Mouse (Mus musculus): Measurements from ENCODE around the gene Slc35e3. TPM values are rescaled to one million over a fixed set of nuclear protein-coding genes. Genes with fewer than 3 reads are reported as not detected.
"Not testable (repeated sequence)": the region's sequence is repeated elsewhere in the genome, so short reads cannot be mapped to it uniquely, and the experiment has no call there.

Slc35e3 gene
- polyA plus RNA-seq, 1 experiment from 2014 or later, result 11.7 TPM

DNA sequence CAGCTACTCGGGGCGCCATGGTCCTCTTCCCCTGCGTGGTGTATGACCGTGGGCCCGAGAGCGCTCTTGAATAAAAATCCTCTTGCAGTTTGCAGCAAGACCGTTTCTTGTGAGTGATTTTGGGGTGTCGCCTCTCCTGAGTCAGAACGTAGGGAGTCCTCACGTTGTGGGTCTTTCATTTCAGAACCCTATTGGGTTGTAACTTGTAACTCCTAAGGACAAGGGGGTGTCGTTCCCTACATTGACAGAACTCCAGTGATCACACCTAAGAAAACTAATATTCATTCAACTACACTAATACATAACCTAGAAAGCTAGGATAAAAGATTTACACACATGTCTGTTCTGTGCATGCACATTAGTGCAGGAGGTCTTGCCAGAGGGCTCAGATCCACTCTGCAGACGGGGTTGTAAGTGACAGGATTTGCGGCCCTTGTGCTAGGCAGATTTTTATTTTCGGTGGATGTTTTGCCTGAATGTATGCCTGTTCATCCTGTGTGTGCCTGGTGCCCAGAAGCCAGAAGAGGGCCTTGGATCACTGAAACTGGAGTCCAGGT lies 3.7 kb upstream of the Slc35e3 start:
- Histone ChIP-seq H3K27ac (no peak overlapping the region), H3K27me3 (replicated peaks) (no peaks in the 10 kb centered on the region), H3K9me3 (no peaks in the 10 kb centered on the region), H3K9ac (no peak overlapping the region), H3K4me2 (replicated peaks) (no peak overlapping the region), H3K36me3 (peaks cover 31% of the 10 kb centered on the region), H3K4me3 (replicated peaks) (no peak overlapping the region), H3K4me1 (replicated peaks) (0 out of 2 replicates have a peak, but pooled peaks cover 7% of the 10 kb centered on the region)
- 95% methylated on average over 14 of the region's 14 CpGs for WGBS
- no peak for ATAC-seq

DNA sequence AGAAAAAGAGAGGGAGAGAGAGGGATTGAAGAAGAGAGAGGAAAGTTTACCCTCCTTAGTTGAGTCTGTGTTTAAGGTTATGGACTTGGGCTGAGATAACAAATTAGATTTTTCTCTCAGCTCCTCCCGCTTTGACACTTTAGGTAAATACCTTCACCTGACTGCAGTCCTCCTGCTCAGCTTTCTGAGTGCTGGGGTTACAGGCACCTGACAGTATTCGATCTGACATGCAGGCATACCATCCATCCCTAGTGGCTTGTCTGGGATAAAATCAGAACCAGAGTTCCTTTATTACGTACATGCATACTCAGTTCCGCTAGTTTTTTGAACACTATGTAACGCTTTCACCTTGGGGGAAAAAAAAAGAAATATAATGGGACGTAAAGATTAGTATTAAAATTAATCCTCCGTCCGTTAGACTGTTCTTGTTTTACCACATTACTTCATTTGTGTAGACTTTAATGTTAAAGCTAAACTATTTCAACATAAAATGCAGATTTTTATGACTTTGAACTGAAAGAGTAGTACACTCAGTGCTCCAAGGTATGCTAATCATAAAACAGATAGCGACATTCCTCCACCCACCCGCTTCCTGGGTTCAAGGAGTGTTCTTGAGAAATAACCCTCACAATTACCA lies 3.0 kb upstream of the Slc35e3 start:
- Histone ChIP-seq H3K9ac (no peak overlapping the region), H3K36me3 (peaks cover 28% of the 10 kb centered on the region), H3K4me2 (replicated peaks) (no peak overlapping the region), H3K4me1 (replicated peaks) (0 out of 2 replicates have a peak, but pooled peaks cover 7% of the 10 kb centered on the region), H3K4me3 (replicated peaks) (no peak overlapping the region), H3K9me3 (no peaks in the 10 kb centered on the region), H3K27ac (no peak overlapping the region), H3K27me3 (replicated peaks) (no peaks in the 10 kb centered on the region)
- no peak for ATAC-seq
- WGBS, result 96% methylated on average over 10 of the region's 10 CpGs

DNA sequence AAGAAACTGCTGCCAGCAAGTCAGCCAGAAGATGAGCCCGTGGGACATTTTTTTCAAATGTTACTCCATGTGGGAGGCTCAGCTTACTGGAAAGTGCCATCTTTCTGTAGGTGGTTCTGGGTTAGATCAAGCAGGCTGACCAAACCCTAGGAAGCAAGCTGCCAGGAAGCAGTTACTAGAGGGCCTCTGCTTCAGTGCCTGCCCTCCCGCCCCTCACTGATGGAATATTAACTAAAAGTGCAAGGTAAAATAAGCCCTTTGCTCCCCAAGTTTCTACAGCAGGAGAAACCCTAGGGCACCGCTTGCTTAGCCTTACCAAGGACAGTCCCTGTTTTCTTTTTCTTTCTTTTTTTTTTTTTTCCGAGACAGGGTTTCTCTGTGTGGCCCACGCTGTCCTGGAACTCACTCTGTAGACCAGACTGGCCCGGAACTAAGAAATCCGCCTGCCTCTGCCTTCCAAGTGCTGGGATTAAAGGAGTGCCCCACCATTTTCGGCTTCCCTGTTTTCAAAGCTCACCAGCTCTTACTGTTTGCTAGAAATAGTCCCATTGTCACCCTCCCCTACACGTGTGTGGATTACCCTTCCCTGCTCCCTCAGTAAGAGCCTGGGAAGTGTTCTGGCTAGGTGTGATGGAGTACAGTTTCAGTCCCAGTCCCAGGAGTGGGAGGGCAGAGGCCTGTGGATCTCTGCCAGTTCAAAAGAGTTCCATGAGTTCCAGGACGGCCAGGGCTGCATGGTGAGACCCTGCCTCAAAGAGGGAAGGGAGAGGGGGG lies 2.3 kb upstream of the Slc35e3 start:
- Histone ChIP-seq H3K4me1 (replicated peaks) (0 out of 2 replicates have a peak, but pooled peaks cover 7% of the 10 kb centered on the region), H3K27ac (no peak overlapping the region), H3K4me2 (replicated peaks) (no peak overlapping the region), H3K9me3 (no peaks in the 10 kb centered on the region), H3K27me3 (replicated peaks) (no peaks in the 10 kb centered on the region), H3K9ac (no peak overlapping the region), H3K36me3 (peaks cover 28% of the 10 kb centered on the region), H3K4me3 (replicated peaks) (no peak overlapping the region)
- ATAC-seq, result no peak
- WGBS, result 89% methylated on average over 10 of the region's 10 CpGs

DNA sequence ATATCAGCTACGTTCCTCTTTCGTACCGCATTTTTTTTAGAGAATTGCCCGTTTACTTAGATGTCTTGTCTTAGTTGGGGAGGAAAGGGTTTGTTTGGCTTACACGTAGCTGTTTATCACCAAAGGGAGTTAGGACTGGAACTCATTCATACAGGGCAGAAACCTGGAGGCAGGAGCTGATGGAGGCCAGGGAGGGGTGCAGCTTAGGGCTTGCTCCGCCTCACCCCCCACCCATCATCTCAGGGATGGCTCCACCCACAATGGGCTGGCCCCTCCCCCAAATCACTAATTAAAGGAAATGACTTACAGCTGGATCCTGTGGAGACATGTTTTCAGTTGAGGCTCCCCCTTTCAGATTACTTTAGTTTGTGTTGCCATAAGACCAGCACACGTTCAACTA lies 1.5 kb upstream of the Slc35e3 start:
- no peaks in the 10 kb centered on the region for H3K27me3 ChIP-seq (replicated peaks)
- 85% methylated on average over 7 of the region's 7 CpGs for WGBS
- no peak for ATAC-seq
- H3K9me3 ChIP-seq, result no peaks in the 10 kb centered on the region
- no peak overlapping the region for H3K4me3 ChIP-seq (replicated peaks)
- no peak overlapping the region for H3K27ac ChIP-seq
- no peak overlapping the region for H3K4me2 ChIP-seq (replicated peaks)
- H3K4me1 ChIP-seq (replicated peaks), result 0 out of 2 replicates have a peak, but pooled peaks cover 7% of the 10 kb centered on the region
- peaks cover 28% of the 10 kb centered on the region for H3K36me3 ChIP-seq
- no peak overlapping the region for H3K9ac ChIP-seq

DNA sequence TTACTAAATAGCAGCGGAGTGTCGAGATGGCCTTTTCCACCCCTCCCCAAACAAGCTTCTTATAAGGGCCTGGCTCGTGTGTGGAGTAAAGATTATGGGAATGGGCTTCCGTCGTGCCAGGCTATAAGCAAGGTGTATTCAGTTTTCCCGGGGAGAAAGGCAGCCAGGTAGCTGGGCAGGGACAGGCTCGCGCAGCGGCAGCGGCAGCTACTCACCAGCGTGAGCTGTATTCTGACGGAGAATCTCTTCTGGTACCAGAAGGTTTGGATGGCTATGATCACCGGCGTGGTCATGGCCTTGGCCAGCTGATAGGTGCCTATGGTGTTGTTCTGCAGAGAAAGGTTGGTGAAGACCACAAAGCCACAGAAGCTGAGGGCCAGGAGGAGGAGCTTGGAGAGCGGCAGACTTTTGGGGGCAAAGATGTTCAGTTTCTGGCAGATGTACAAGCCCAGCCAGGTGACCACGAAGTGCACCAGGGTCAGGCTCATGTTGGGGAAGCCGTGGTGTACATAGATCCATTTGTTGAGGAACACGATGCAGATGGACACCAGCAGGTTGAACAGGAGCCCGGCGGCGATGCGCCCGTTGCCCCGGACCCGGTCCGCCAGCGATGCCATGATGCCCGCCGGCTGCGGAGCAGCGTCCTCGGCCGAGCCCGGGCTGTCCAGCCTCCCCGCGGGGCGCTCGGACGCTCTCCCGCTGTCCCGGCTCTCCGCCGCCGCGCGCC lies 432 bp downstream of the Slc35e3 start:
- H3K27ac ChIP-seq, result not testable (repeated sequence)
- Histone ChIP-seq H3K4me2 (replicated peaks) (peak overlapping the region; percentile 87), H3K36me3 (peaks cover 13% of the 10 kb centered on the region)

DNA sequence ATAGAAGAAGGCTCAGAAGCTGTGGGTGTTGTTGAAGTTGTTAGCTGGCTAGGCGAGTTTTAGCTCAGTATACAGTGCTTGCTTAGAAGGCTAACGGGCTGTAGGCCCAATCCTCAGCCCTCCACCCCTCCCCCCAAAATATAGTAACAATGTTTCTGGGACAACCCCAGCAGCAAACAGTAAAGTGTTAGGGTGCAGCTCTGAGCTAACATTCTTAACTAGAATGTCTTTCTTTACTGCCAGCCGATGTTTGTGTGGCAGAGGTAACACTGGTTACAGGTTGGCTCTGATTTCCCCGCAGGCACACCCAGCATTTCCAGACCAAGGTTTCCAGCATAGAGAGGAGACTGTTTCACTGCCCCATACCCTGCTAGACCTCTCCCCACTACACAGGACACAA lies 2.2 kb downstream of the Slc35e3 start:
- Histone ChIP-seq H3K27ac (no peak overlapping the region), H3K4me2 (replicated peaks) (no peak overlapping the region), H3K4me3 (replicated peaks) (no peak overlapping the region), H3K9me3 (no peaks in the 10 kb centered on the region), H3K9ac (no peak overlapping the region), H3K36me3 (peaks cover 4% of the 10 kb centered on the region), H3K4me1 (replicated peaks) (0 out of 2 replicates have a peak, but pooled peaks cover 7% of the 10 kb centered on the region), H3K27me3 (replicated peaks) (no peaks in the 10 kb centered on the region)
- 76% methylated on average over 4 of the region's 4 CpGs for WGBS
- ATAC-seq, result no peak

More for the DNA sequence above, 432 bp downstream of the Slc35e3 start:
- peak overlapping the region; percentile 51 for H3K4me3 ChIP-seq (replicated peaks)
- H3K9me3 ChIP-seq; H3K4me1 ChIP-seq (replicated peaks); H3K27me3 ChIP-seq (replicated peaks): not testable (repeated sequence)
- 1% methylated on average over 14 of the region's 46 CpGs for WGBS
- peak; percentile 34 for ATAC-seq
- peak overlapping the region; percentile 58 for H3K9ac ChIP-seq

DNA sequence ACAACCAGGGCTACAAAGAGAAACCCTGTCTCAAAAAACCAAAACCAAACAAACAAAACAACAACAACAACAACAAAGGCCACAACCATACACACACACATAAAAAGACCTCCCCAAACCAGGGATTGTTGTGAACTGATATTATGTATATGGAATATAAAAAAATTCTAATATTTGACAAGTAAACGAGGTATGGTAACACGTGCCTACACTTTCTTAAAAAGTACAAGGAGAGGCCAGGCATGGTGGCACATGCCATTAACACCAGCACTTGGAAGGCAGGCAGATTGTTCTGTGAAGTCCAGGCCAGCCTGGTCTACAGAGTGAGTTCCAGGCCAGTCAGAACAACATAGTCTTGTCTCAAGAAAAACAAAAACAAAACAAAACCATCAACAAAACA lies 3.0 kb downstream of the Slc35e3 start:
- Histone ChIP-seq H3K36me3 (peaks cover 3% of the 10 kb centered on the region; the same call in 1 of the 2 replicates), H3K9me3 (no peaks in the 10 kb centered on the region), H3K27ac (no peak overlapping the region), H3K27me3 (replicated peaks) (no peaks in the 10 kb centered on the region), H3K4me1 (replicated peaks) (0 out of 2 replicates have a peak, but pooled peaks cover 7% of the 10 kb centered on the region), H3K4me2 (replicated peaks) (no peak overlapping the region), H3K4me3 (replicated peaks) (no peak overlapping the region), H3K9ac (no peak overlapping the region)
- 86% methylated on average over 2 of the region's 2 CpGs for WGBS
- no peak for ATAC-seq

DNA sequence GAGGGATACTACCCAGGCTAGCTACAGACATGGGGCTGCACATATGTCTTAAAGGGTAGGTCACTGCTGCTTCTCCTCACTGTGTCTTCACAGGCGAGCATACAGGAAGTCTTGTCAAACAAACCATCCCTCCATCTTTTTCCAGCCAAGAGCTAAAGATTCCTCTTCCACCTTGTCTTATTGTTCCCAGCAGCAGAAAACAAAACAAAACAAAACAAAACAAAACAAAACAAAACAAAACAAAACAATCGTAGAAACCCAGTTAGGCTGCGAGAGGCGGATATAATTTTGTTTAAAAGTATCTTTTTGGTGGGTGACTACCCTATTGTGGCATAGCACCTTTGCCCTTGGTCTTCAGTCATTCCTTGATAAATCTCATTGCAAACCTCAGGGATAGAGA lies 3.5 kb downstream of the Slc35e3 start:
- Histone ChIP-seq H3K9ac (no peak overlapping the region), H3K4me3 (replicated peaks) (no peak overlapping the region), H3K27me3 (replicated peaks) (no peaks in the 10 kb centered on the region), H3K9me3 (no peaks in the 10 kb centered on the region), H3K4me1 (replicated peaks) (0 out of 2 replicates have a peak, but pooled peaks cover 7% of the 10 kb centered on the region), H3K36me3 (peaks cover 5% of the 10 kb centered on the region; the same call in 1 of the 2 replicates), H3K4me2 (replicated peaks) (no peak overlapping the region), H3K27ac (no peak overlapping the region)
- 84% methylated on average over 4 of the region's 4 CpGs for WGBS
- no peak for ATAC-seq

DNA sequence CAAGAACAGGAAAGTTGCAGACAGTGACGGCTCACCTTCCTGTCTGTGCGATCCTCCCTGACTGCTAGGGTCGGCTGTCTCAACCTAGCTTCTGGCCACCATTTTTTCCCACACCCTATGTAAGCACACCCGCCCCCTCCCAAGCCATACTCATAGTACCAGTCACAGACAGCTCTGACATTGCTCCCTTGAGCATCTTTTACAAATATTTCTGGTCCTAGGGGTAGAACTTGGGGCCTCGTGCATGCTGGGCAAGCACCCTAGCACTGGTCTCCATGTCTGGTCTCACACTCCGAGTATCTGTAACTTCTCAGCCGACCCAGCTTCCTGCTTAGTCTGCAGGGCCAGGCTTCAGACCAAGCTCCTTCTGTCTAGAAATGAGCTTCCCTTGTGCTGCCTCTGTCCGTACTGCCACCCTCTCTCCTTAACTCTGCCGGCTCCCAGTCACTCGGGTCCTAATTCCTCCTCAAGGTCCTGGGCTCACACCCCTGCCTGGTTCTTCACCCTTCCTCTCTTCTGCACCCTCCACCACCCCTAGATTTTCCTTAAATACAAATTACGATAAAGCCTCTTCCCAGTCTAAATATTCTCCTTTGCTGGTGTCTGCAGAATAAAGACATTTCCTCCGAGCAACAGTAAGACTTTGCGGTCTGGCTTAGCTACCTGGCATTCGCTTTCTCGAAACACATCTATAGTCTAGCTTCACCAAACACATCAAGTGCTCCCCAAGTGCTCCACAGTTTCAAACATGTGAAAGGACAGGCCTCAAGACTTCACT lies 4.3 kb downstream of the Slc35e3 start:
- Histone ChIP-seq H3K9me3 (no peaks in the 10 kb centered on the region), H3K36me3 (peaks cover 5% of the 10 kb centered on the region; the same call in 1 of the 2 replicates), H3K27me3 (replicated peaks) (no peaks in the 10 kb centered on the region), H3K9ac (no peak overlapping the region), H3K4me2 (replicated peaks) (no peak overlapping the region), H3K4me3 (replicated peaks) (no peak overlapping the region), H3K27ac (no peak overlapping the region), H3K4me1 (replicated peaks) (0 out of 2 replicates have a peak, but pooled peaks cover 7% of the 10 kb centered on the region)
- no peak for ATAC-seq
- WGBS, result 79% methylated on average over 15 of the region's 15 CpGs

DNA sequence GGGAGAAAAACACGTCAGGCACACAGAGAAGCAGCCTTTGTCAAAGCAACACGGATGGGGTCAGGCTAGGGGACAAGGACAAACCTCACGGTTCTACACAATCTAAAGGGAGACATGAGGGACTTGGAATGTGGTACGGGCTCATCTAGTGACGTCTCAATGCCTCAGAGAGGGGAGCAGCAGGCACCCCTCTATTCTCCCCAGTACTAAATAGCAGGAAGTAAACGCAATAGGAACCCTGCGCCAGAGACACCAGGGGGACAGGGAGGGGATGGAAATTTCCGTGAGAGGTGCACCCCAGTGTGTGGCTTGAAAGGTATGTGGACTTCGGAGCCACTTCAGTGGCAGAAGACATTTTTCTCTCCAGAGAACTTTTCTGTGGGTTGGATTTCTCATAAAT lies 5.2 kb downstream of the Slc35e3 start:
- no peak overlapping the region for H3K4me3 ChIP-seq (replicated peaks)
- no peak for ATAC-seq
- peaks cover 7% of the 10 kb centered on the region; the same call in 1 of the 2 replicates for H3K36me3 ChIP-seq
- WGBS, result 85% methylated on average over 9 of the region's 9 CpGs
- no peak overlapping the region for H3K9ac ChIP-seq
- H3K27ac ChIP-seq, result no peak overlapping the region
- H3K27me3 ChIP-seq (replicated peaks), result no peaks in the 10 kb centered on the region
- H3K4me1 ChIP-seq (replicated peaks), result 0 out of 2 replicates have a peak, but pooled peaks cover 7% of the 10 kb centered on the region
- H3K9me3 ChIP-seq, result no peaks in the 10 kb centered on the region
- H3K4me2 ChIP-seq (replicated peaks), result no peak overlapping the region

DNA sequence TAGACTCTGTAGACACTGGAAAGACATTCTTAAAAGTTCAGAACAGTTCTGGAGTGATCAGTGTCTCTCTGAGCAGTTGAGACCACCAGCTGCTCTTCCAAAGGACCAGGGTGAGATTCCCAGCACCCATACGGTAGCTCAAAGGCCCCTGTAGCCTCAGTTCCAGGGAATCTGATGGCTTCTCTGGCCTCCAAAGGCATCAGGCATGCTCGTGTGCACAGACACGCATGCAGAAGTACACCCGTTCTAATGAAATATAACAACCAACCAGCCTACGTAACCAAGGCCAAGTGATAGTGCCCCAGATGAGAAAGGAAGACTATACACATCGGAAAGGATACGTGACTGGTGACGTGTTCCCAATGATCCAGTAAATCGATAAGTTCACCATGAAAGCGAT lies 6.0 kb downstream of the Slc35e3 start:
- 0 out of 2 replicates have a peak, but pooled peaks cover 4% of the 10 kb centered on the region for H3K4me1 ChIP-seq (replicated peaks)
- no peak for ATAC-seq
- no peak overlapping the region for H3K4me2 ChIP-seq (replicated peaks)

More for the DNA sequence above, 6.0 kb downstream of the Slc35e3 start:
- Histone ChIP-seq H3K27ac (no peak overlapping the region), H3K9me3 (no peaks in the 10 kb centered on the region), H3K27me3 (replicated peaks) (no peaks in the 10 kb centered on the region), H3K36me3 (peaks cover 7% of the 10 kb centered on the region; the same call in 1 of the 2 replicates), H3K9ac (no peak overlapping the region), H3K4me3 (replicated peaks) (no peak overlapping the region)
- WGBS, result 98% methylated on average over 10 of the region's 10 CpGs
